Mouse (Mus musculus): ENCODE measurements around the gene Gm47955. TPM values are rescaled to one million over a fixed set of nuclear protein-coding genes. Genes with fewer than 3 reads are reported as not detected.
"Not testable (repeated sequence)": the region's sequence is repeated elsewhere in the genome, so short reads cannot be mapped to it uniquely, and the experiment has no call there.

Gene Gm47955
- polyA plus RNA-seq, 1 experiment = not detected

- Histone ChIP-seq H3K36me3 (ENCODE audit: control insufficient read depth, insufficient read depth, low read length) (no peaks in the 10 kb centered on the region), H3K4me1 (ENCODE audit: control insufficient read depth, insufficient read depth, insufficient read length, low read length) (peaks cover 12% of the 10 kb centered on the region; the same call in 1 of the 2 replicates), H3K4me3 (ENCODE audit: low read depth, low read length) (no peak overlapping the region), H3K27me3 (ENCODE audit: control insufficient read depth, insufficient read depth, low read length) (no peaks in the 10 kb centered on the region), H3K27ac (ENCODE audit: insufficient read depth, low read depth, low read length) (no peak overlapping the region)
- TF ChIP-seq POLR2A (IDR thresholded peaks at IDR 0.05; ENCODE audit: low read depth, low read length) = no peak
- no peak for TF ChIP-seq CTCF (IDR thresholded peaks at IDR 0.05; ENCODE audit: extremely low read depth, insufficient read length, insufficient replicate concordance, low read depth, low read length)
These were observed 17.8 kb downstream of the Gm47955 start for GRCm38 (mm10) chr1:82977840-82978239.

GRCm38 (mm10) chr1:82986738-82987137, 26.7 kb downstream of the Gm47955 start:
- Histone ChIP-seq H3K36me3 (ENCODE audit: control insufficient read depth, insufficient read depth, low read length) (no peaks in the 10 kb centered on the region), H3K4me1 (ENCODE audit: control insufficient read depth, insufficient read depth, insufficient read length, low read length) (peaks cover 5% of the 10 kb centered on the region; the same call in 1 of the 2 replicates), H3K4me3 (ENCODE audit: low read depth, low read length) (no peak overlapping the region), H3K27ac (ENCODE audit: insufficient read depth, low read depth, low read length) (no peak overlapping the region), H3K27me3 (ENCODE audit: control insufficient read depth, insufficient read depth, low read length) (no peaks in the 10 kb centered on the region)
- TF ChIP-seq CTCF (IDR thresholded peaks at IDR 0.05; ENCODE audit: extremely low read depth, insufficient read length, insufficient replicate concordance, low read depth, low read length) (no peak), POLR2A (IDR thresholded peaks at IDR 0.05; ENCODE audit: low read depth, low read length) (no peak)
- 89% methylated on average over 6 of the region's 6 CpGs for WGBS

GRCm38 (mm10) chr1:82987530-82988198, 27.6 kb downstream of the Gm47955 start:
- H3K4me1 ChIP-seq (ENCODE audit: control insufficient read depth, insufficient read depth, insufficient read length, low read length) = peaks cover 12% of the 10 kb centered on the region; the same call in 1 of the 2 replicates
- WGBS = 27% methylated on average over 4 of the region's 4 CpGs
- H3K36me3 ChIP-seq (ENCODE audit: control insufficient read depth, insufficient read depth, low read length) = no peaks in the 10 kb centered on the region
- H3K27ac ChIP-seq (ENCODE audit: insufficient read depth, low read depth, low read length) = no peak overlapping the region
- no peaks in the 10 kb centered on the region for H3K27me3 ChIP-seq (ENCODE audit: control insufficient read depth, insufficient read depth, low read length)
- H3K4me3 ChIP-seq (ENCODE audit: low read depth, low read length) = no peak overlapping the region
- no peak for TF ChIP-seq CTCF (IDR thresholded peaks at IDR 0.05; ENCODE audit: extremely low read depth, insufficient read length, insufficient replicate concordance, low read depth, low read length)
- no peak for TF ChIP-seq POLR2A (IDR thresholded peaks at IDR 0.05; ENCODE audit: low read depth, low read length)

GRCm38 (mm10) chr1:82991062-82991461, 31.0 kb downstream of the Gm47955 start:
- TF ChIP-seq CTCF (IDR thresholded peaks at IDR 0.05; ENCODE audit: extremely low read depth, insufficient read length, insufficient replicate concordance, low read depth, low read length) (no peak), POLR2A (IDR thresholded peaks at IDR 0.05; ENCODE audit: low read depth, low read length) (no peak)
- Histone ChIP-seq H3K36me3 (ENCODE audit: control insufficient read depth, insufficient read depth, low read length) (no peaks in the 10 kb centered on the region), H3K27me3 (ENCODE audit: control insufficient read depth, insufficient read depth, low read length) (no peaks in the 10 kb centered on the region), H3K27ac (ENCODE audit: insufficient read depth, low read depth, low read length) (peak overlapping the region; percentile 94), H3K4me3 (ENCODE audit: low read depth, low read length) (no peak overlapping the region), H3K4me1 (ENCODE audit: control insufficient read depth, insufficient read depth, insufficient read length, low read length) (peaks cover 14% of the 10 kb centered on the region; the same call in 1 of the 2 replicates)
- 25% methylated on average over 4 of the region's 4 CpGs for WGBS

DNA sequence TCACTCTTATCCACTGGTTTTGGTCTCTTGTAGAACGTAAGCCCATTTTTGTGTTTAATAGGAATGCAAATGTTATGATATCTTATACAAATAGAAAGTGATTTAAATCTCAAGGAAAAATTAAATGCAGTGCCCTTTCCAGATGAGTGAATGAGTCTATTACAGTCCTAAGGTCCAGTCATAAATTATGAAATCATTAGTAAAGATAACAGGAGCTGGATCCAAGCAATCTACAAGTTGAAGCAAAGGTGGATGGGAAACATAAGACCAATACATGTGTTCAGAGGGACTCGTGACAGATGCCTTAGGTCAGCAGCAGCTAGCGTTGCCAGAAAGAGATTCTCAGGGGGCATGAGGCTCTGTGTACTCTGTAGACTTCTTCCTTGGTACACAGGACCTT, 31.5 kb downstream of the Gm47955 start:
- TF ChIP-seq POLR2A (IDR thresholded peaks at IDR 0.05; ENCODE audit: low read depth, low read length) (no peak), CTCF (IDR thresholded peaks at IDR 0.05; ENCODE audit: extremely low read depth, insufficient read length, insufficient replicate concordance, low read depth, low read length) (no peak)
- Histone ChIP-seq H3K27ac (ENCODE audit: insufficient read depth, low read depth, low read length) (peak overlapping the region; percentile 100), H3K36me3 (ENCODE audit: control insufficient read depth, insufficient read depth, low read length) (no peaks in the 10 kb centered on the region), H3K4me1 (ENCODE audit: control insufficient read depth, insufficient read depth, insufficient read length, low read length) (peaks cover 14% of the 10 kb centered on the region; the same call in 1 of the 2 replicates), H3K27me3 (ENCODE audit: control insufficient read depth, insufficient read depth, low read length) (no peaks in the 10 kb centered on the region), H3K4me3 (ENCODE audit: low read depth, low read length) (no peak overlapping the region)
- WGBS = 29% methylated on average over 3 of the region's 3 CpGs

GRCm38 (mm10) chr1:82992093-82992492, 32.0 kb downstream of the Gm47955 start:
- H3K4me1 ChIP-seq (ENCODE audit: control insufficient read depth, insufficient read depth, insufficient read length, low read length) = peaks cover 14% of the 10 kb centered on the region; the same call in 1 of the 2 replicates
- peak overlapping the region; percentile 100 for H3K27ac ChIP-seq (ENCODE audit: insufficient read depth, low read depth, low read length)
- no peaks in the 10 kb centered on the region for H3K36me3 ChIP-seq (ENCODE audit: control insufficient read depth, insufficient read depth, low read length)
- no peaks in the 10 kb centered on the region for H3K27me3 ChIP-seq (ENCODE audit: control insufficient read depth, insufficient read depth, low read length)
- WGBS = 28% methylated on average over 6 of the region's 6 CpGs
- TF ChIP-seq CTCF (IDR thresholded peaks at IDR 0.05; ENCODE audit: extremely low read depth, insufficient read length, insufficient replicate concordance, low read depth, low read length) (no peak), POLR2A (IDR thresholded peaks at IDR 0.05; ENCODE audit: low read depth, low read length) (no peak)
- H3K4me3 ChIP-seq (ENCODE audit: low read depth, low read length) = no peak overlapping the region

GRCm38 (mm10) chr1:82993947-82994346, 33.9 kb downstream of the Gm47955 start:
- WGBS = 87% methylated on average over 3 of the region's 3 CpGs

DNA sequence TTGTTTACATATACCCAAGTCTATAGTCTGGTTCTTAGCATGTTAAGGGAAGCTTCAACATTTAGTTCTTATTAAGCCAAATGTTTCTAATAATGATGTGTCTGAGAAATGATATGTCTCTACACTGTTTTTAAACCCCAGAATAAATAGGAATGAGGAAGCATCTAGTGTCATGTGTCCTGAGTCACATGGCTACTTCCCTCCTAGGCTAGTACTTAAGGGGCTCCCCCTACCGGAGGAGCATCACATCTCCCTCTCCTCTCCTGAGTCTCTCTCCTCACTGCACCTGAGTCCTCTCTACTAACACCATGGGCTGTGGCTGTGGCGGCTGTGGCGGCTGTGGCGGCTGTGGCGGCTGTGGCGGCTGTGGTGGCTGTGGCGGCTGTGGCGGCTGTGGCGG, 40.2 kb downstream of the Gm47955 start, which contains the start of gene Gm47959:
Gm47959 (plus strand) TSS at position 243 of the 400 bp plus-strand sequence.
- 99% methylated on average over 9 of the region's 9 CpGs for WGBS
- H3K4me3 ChIP-seq (ENCODE audit: low read depth, low read length); H3K27ac ChIP-seq (ENCODE audit: insufficient read depth, low read depth, low read length); H3K27me3 ChIP-seq (ENCODE audit: control insufficient read depth, insufficient read depth, low read length); H3K36me3 ChIP-seq (ENCODE audit: control insufficient read depth, insufficient read depth, low read length); H3K4me1 ChIP-seq (ENCODE audit: control insufficient read depth, insufficient read depth, insufficient read length, low read length): not testable (repeated sequence)

More at GRCm38 (mm10) chr1:82993947-82994346, 33.9 kb downstream of the Gm47955 start:
- H3K27ac ChIP-seq (ENCODE audit: insufficient read depth, low read depth, low read length) = no peak overlapping the region
- H3K36me3 ChIP-seq (ENCODE audit: control insufficient read depth, insufficient read depth, low read length) = no peaks in the 10 kb centered on the region
- no peaks in the 10 kb centered on the region for H3K27me3 ChIP-seq (ENCODE audit: control insufficient read depth, insufficient read depth, low read length)
- no peak for TF ChIP-seq POLR2A (IDR thresholded peaks at IDR 0.05; ENCODE audit: low read depth, low read length)
- no peak overlapping the region for H3K4me3 ChIP-seq (ENCODE audit: low read depth, low read length)
- H3K4me1 ChIP-seq (ENCODE audit: control insufficient read depth, insufficient read depth, insufficient read length, low read length) = peaks cover 14% of the 10 kb centered on the region; the same call in 1 of the 2 replicates
